Mouse (Mus musculus): ENCODE results near the gene Ifrd1.

DNA sequence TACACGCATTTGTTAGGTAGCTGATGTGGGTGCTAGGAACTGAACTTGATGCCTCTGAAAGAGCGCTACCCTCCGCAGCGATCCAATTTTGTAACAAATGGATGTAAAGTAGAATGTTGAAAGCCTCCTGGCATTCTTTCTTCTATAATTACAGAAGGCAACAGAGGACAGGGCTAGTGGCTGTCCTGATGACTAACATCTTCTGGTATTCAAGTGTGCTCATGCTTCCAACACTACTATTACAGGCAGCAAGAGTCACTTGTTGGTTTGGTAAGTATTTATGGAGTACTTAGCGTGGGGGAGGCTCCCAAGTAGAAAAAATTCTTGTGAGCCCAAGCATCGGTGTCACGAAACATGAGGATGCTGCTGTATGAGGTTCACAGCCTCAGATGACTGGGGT is 9.1 kb downstream of the Ifrd1 start:
- TF ChIP-seq EP300 (IDR thresholded peaks at IDR 0.05; ENCODE audit: low read depth) (no peak), CTCF (IDR thresholded peaks at IDR 0.05; ENCODE audit: low read depth) (no peak)
